Mouse (Mus musculus) heart, adult 2 months (tissue): Measurements from ENCODE around the gene Cela1.

Experiments
- CTCF ChIP-seq: fragments of 200-600 bp; IDR thresholded peaks from 2 replicates; pipeline ENCODE4 v1.8.1; 2022; ENCODE audit warnings: antibody characterized with exemption, mild to moderate bottlenecking, moderate library complexity
- POLR2A ChIP-seq: fragments of 200-500 bp; IDR thresholded peaks from 2 replicates; pipeline ENCODE4 v1.6.1; 2011; ENCODE audit warnings: mild to moderate bottlenecking, low read depth, low read length, control low read depth; ENCODE audit not compliant: insufficient read depth

DNA sequence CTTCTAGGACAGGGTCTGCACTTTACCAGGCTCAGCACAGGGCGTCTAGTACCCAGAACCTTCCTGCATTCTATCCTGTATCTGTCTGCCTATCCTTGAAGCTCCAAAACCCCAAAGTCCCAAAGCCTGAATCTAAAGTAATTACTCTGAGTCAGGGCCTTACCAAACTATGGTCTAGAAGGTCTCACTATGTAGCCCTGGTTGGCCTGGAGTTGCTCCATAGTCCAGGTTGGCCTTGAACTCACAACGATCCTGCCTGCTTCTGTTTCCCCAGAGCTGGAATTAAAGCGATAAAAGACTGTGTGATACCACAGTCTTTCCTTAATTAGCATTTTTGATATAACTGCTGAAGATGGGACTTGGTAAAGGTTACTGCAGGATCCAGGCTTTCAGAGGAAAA is 63.3 kb downstream of the Cela1 start:
- TF ChIP-seq CTCF (no peak), POLR2A (no peak)
